Mouse (Mus musculus) heart, embryonic 16.5 days (tissue): ENCODE measurements around the gene Rtbdn. TPM values are rescaled to one million over a fixed set of nuclear protein-coding genes. Genes with fewer than 3 reads are reported as not detected.
"Not testable (repeated sequence)": the region's sequence is repeated elsewhere in the genome, so short reads cannot be mapped to it uniquely, and the experiment has no call there.

Source experiments
- ATAC-seq: fragments of 200-750 bp; cut with Nextera tagmentation; replicated peaks from 2 replicates; pipeline ENCODE4 v1.8.0; 2017; ENCODE audit warnings: moderate number of reproducible peaks; ENCODE audit not compliant: insufficient read depth, low FRiP score; ENCODE audit errors: extremely low read depth
- H3K27ac ChIP-seq: fragments of 300-500 bp; sonication (generic); 2 replicates; pipeline ENCODE4 v1.5.1; 2014; ENCODE audit warnings: mild to moderate bottlenecking, low read length, control low read depth, moderate library complexity
- H3K27me3 ChIP-seq: fragments of 300-500 bp; sonication (generic); 2 replicates; pipeline ENCODE4 v1.6.1; 2014; ENCODE audit warnings: low read length, mixed read lengths; ENCODE audit not compliant: control insufficient read depth, insufficient read depth
- H3K36me3 ChIP-seq: fragments of 300-500 bp; sonication (generic); 2 replicates; pipeline ENCODE4 v1.6.1; 2014; ENCODE audit not compliant: control insufficient read depth, insufficient read depth
- H3K4me1 ChIP-seq: fragments of 300-500 bp; sonication (generic); 2 replicates; pipeline ENCODE4 v1.6.1; 2014; ENCODE audit warnings: low read length, mixed read lengths; ENCODE audit not compliant: control insufficient read depth, insufficient read depth
- H3K4me2 ChIP-seq: fragments of 300-500 bp; sonication (generic); 2 replicates; pipeline ENCODE4 v1.6.1; 2014; ENCODE audit warnings: low read depth, mild to moderate bottlenecking, control low read depth, low read length
- H3K4me3 ChIP-seq: fragments of 300-500 bp; sonication (generic); 2 replicates; pipeline ENCODE4 v1.5.1; 2014; ENCODE audit warnings: mild to moderate bottlenecking, control low read depth, low read length
- H3K9ac ChIP-seq: fragments of 300-500 bp; sonication (generic); 2 replicates; pipeline ENCODE4 v1.6.1; 2014; ENCODE audit warnings: low read length, control low read depth
- H3K9me3 ChIP-seq: fragments of 300-500 bp; sonication (generic); replicated peaks from 2 replicates; pipeline ENCODE4 v1.6.1; 2016; ENCODE audit warnings: low read length; ENCODE audit not compliant: control insufficient read depth
- WGBS: fragments of 180-500 bp; shearing (Covaris S2); extraction: QIAGEN DNeasy Blood & Tissue Kit; methylation state at CpG from one replicate; pipeline ENCODE4 v1.1.7; 2014; 5-methylcytosine and 5-hydroxymethylcytosine counted together
- polyA plus RNA-seq: library from polyadenylated mRNA; unstranded; fragments of >200 nt; fragmentation: Nextera tagmentation; extraction: Ambion mirVana; gene quantifications from 2 replicates; pipeline ENCODE4 v1.2.1, GENCODE M21; 2015

The Rtbdn gene
- polyA plus RNA-seq, 1 experiment from 2014 or later = 0.38 TPM

DNA sequence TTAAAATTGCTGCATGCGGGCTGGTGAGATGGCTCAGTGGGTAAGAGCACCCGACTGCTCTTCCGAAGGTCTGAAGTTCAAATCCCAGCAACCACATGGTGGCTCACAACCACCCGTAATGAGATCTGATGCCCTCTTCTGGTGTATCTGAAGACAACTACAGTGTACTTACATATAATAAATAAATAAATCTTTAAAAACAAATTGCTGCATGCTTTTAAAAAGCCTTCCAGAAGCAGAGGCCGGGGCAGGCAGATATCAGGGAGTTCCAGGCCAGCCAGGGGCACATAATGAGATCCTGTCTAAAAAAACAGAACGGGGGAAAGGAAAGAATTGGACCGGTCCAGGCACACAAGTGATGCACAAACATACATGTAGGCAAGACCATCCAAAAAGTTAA lies 38.8 kb upstream of the Rtbdn start:
- Histone ChIP-seq H3K4me3 (peak overlapping the region; percentile 71), H3K27me3 (peaks cover 38% of the 10 kb centered on the region), H3K4me2 (peak overlapping the region; percentile 97), H3K9ac (peak overlapping the region; percentile 81), H3K4me1 (peaks cover 12% of the 10 kb centered on the region; the same call in 1 of the 2 replicates)
- ATAC-seq, H3K36me3 ChIP-seq, H3K9me3 ChIP-seq, H3K27ac ChIP-seq: not testable (repeated sequence)
- WGBS = 27% methylated on average over 6 of the region's 7 CpGs

DNA sequence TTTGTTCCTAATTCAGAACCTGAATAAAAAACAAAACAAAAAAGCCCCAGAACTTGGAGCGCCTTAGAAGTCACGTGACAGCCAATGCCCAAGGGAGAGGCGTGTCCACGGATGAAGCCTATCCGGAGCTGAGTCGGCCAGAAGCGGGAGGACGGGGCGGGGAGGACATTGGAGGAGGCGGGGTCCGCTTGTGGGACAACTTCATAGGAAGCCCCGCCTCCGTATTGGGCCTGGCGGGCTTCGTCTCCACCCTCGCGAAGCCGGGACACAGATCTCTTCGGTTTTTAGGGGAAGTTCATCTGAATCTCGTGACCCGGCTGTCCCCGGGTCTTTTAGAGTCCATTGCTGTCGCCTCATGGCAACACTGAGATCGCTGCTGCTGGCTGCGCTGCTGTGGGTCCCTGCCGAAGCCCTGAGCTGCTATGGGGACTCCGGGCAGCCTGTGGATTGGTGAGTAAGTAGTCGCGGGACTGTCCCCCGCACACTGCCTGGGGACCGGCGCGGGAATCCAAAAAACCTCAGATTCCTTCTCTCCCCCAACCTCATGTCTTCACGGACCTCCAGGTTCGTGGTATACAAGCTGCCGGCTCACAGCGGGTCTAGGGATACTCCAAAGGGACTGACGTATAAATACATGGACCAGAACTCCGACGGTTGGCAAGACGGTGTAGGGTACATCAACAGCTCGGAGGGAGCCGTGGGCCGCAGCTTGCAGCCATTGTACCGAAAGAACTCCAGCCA lies 38.2 kb upstream of the Rtbdn start, which contains the start of gene Dnase2a:
Gene Dnase2a (plus strand): TSS at position 140 of the 741 bp plus-strand sequence.
- no peaks in the 10 kb centered on the region for H3K9me3 ChIP-seq
- H3K27me3 ChIP-seq = peaks cover 39% of the 10 kb centered on the region
- peak within 1 kb of the TSS; percentile 16 for H3K27ac ChIP-seq
- peak within 1 kb of the TSS; percentile 97 for H3K4me2 ChIP-seq
- H3K9ac ChIP-seq = peak within 1 kb of the TSS; percentile 81
- peak within 1 kb of the TSS; percentile 71 for H3K4me3 ChIP-seq
- WGBS = 1% methylated on average over 45 of the region's 45 CpGs
- H3K4me1 ChIP-seq = peaks cover 10% of the 10 kb centered on the region; the same call in 1 of the 2 replicates
- ATAC-seq = peak; percentile 92
- no peaks in the 10 kb centered on the region for H3K36me3 ChIP-seq

DNA sequence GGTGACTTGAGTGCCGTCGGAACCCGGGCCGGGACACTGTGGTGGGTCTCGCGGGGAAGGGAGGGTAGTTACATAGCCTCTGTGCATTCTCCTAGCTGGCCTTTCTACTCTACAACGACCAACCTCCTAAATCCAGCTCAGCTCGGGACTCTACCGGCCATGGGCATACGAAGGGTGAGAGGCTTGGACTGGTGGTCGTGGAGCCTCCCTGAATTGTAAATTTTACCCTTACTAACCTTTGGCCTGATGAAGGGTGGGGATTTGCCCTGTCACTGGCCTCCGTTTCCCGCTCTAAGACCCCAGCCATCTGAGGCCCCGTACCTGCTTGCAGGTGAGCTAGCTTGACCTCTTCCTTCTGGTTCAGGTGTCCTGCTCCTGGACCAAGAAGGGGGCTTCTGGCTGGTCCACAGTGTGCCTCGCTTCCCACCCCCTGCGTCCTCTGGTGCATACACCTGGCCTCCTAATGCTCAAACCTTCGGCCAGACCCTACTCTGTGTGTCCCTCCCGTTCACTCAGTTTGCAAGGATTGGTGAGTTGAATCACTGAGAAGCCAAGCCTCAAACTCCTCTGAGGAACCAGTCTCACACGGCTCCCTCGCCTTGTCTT lies 37.5 kb upstream of the Rtbdn start:
- Histone ChIP-seq H3K4me3 (peak overlapping the region; percentile 71), H3K27ac (no peak overlapping the region), H3K27me3 (peaks cover 39% of the 10 kb centered on the region), H3K4me1 (peaks cover 9% of the 10 kb centered on the region; the same call in 1 of the 2 replicates), H3K9ac (peak overlapping the region; percentile 81), H3K9me3 (peaks cover 4% of the 10 kb centered on the region; the same call in 1 of the 2 replicates), H3K4me2 (peak overlapping the region; percentile 97), H3K36me3 (no peaks in the 10 kb centered on the region)
- ATAC-seq = no peak
- 47% methylated on average over 20 of the region's 20 CpGs for WGBS

DNA sequence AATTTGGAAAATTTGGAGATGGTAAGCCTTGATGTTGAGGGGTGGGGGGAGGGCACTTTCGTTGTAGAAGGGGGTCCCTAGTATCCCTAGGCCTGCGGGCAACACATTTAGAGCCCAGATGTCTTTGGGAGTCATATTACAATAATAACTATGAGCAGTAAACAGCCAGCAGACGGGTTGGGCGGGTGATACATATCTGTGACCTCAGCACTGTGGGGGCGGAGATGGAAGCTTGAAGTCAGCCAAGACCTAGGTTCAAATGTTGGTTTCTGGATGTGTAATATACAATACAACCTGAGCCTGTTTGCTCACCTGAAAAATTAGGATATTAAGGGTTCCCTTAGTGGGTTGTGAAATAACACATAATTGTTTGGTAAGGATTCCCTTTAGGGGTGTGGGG lies 36.8 kb upstream of the Rtbdn start:
- ATAC-seq = no peak
- Histone ChIP-seq H3K4me3 (no peak overlapping the region), H3K27ac (no peak overlapping the region), H3K4me1 (peaks cover 9% of the 10 kb centered on the region; the same call in 1 of the 2 replicates), H3K9ac (no peak overlapping the region), H3K36me3 (no peaks in the 10 kb centered on the region), H3K27me3 (peaks cover 39% of the 10 kb centered on the region), H3K4me2 (no peak overlapping the region), H3K9me3 (peaks cover 4% of the 10 kb centered on the region; the same call in 1 of the 2 replicates)
- WGBS = 83% methylated on average over 5 of the region's 5 CpGs

DNA sequence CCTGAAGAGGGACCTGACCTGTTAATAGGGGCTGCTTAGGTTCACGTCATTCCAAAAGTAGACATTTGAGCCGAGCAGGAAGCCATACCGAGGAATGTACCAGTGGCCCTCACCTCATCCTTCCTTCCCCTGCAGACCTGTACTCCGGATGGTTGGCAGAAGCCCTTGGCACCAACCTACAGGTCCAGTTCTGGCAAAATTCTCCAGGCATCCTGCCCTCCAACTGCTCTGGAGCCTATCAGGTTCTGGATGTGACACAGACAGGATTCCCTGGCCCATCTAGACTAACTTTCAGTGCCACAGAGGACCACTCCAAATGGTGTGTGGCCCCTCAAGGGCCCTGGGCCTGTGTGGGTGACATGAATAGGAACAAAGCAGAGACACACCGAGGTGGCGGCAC lies 36.2 kb upstream of the Rtbdn start:
- no peak overlapping the region for H3K4me3 ChIP-seq
- peaks cover 4% of the 10 kb centered on the region; the same call in 1 of the 2 replicates for H3K9me3 ChIP-seq
- H3K27ac ChIP-seq = no peak overlapping the region
- H3K9ac ChIP-seq = no peak overlapping the region
- H3K27me3 ChIP-seq = peaks cover 39% of the 10 kb centered on the region
- H3K4me1 ChIP-seq = peaks cover 9% of the 10 kb centered on the region; the same call in 1 of the 2 replicates
- WGBS = 79% methylated on average over 6 of the region's 6 CpGs
- no peak overlapping the region for H3K4me2 ChIP-seq
- ATAC-seq = no peak
- H3K36me3 ChIP-seq = no peaks in the 10 kb centered on the region

DNA sequence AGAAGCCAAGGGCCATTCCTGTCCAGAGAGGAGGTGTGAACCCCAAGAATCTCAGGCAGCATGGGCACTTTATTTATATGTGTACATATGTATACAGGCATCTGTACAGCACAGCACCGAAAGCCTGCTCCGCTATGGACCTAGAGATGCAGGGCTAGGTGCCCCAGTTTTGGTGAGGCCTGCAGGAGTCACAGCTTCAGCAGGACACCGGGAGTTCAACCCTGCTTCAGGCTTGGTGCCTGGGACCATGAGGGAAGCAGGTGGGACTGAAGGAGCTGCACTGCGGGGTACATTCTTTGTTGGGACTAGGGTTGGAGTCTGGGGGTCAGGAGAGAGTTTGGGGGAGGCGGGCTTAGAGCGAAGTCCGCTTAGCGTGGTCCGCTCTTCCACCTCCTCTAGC lies 34.9 kb upstream of the Rtbdn start:
- no peak overlapping the region for H3K9ac ChIP-seq
- peaks cover 45% of the 10 kb centered on the region for H3K27me3 ChIP-seq
- no peak overlapping the region for H3K4me2 ChIP-seq
- peaks cover 9% of the 10 kb centered on the region; the same call in 1 of the 2 replicates for H3K4me1 ChIP-seq
- no peak overlapping the region for H3K27ac ChIP-seq
- WGBS = 81% methylated on average over 9 of the region's 9 CpGs
- peaks cover 4% of the 10 kb centered on the region; the same call in 1 of the 2 replicates for H3K9me3 ChIP-seq
- no peak for ATAC-seq
- H3K4me3 ChIP-seq = no peak overlapping the region
- no peaks in the 10 kb centered on the region for H3K36me3 ChIP-seq

DNA sequence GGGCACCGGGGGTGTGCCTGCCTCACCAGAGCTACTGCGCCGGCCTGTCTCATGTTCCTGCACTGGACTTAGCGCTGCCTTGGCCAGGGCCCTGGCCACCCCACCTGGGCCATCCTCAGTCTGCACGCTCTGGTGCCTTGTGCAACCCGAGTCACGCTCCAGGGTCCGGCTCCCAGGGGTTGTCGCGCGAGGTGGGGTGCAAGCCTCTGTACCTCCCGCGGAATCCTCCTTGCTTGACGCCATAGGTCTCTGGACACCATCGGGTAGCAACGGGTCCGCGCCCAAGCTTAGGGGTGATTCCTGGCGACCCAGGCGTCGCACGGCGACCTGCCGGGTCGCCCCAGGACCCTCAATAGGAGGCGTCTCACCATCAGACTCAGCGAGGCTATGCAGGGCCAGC lies 34.4 kb upstream of the Rtbdn start:
- Histone ChIP-seq H3K36me3 (no peaks in the 10 kb centered on the region), H3K27ac (no peak overlapping the region), H3K4me2 (peak overlapping the region; percentile 78), H3K9me3 (peaks cover 4% of the 10 kb centered on the region; the same call in 1 of the 2 replicates), H3K27me3 (peaks cover 49% of the 10 kb centered on the region), H3K4me1 (peaks cover 9% of the 10 kb centered on the region; the same call in 1 of the 2 replicates), H3K9ac (peak overlapping the region; percentile 62), H3K4me3 (peak overlapping the region; percentile 57)
- 21% methylated on average over 27 of the region's 27 CpGs for WGBS
- no peak for ATAC-seq

DNA sequence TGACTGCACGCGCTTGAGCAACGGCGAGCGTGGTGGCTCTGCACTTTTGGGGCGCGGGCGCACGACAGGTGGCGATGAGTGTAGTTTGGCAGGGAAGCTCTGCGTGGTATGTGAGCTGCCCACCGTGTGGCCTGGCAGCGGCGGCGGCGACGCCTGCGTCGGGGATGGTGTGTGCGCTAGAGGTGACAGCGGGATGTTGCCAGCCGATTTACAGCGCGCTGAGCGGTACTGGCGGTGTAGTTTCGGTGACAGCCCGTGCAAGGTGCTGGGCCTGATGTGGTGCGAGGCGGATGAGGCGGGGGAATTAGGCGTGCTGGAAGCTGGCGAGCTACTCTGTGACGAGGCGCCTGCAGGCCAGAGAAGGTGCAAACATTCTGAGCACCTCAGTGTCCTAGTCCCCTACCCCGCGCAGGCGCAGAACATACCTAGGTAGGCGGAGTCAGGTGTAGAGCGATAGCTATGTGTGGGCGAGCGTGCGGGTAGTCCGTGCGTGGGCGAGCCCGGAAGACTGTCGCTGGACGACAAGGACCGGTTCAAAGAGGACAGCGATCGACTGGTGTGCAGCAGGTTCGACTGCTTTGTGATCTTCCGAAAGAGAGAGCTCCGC lies 33.8 kb upstream of the Rtbdn start:
- no peak overlapping the region for H3K27ac ChIP-seq
- ATAC-seq = 0 out of 2 replicates have a peak, but pooled peaks have one; percentile 24
- H3K9me3 ChIP-seq = peaks cover 4% of the 10 kb centered on the region; the same call in 1 of the 2 replicates
- peaks cover 9% of the 10 kb centered on the region; the same call in 1 of the 2 replicates for H3K4me1 ChIP-seq
- peaks cover 55% of the 10 kb centered on the region for H3K27me3 ChIP-seq
- no peaks in the 10 kb centered on the region for H3K36me3 ChIP-seq
- peak overlapping the region; percentile 57 for H3K4me3 ChIP-seq
- H3K4me2 ChIP-seq = peak overlapping the region; percentile 78
- H3K9ac ChIP-seq = peak overlapping the region; percentile 62
- WGBS = under 1% methylated on average over 55 of the region's 55 CpGs
